Mouse (Mus musculus) kidney, adult 2 months (tissue): ENCODE data around the gene Sec23ip.

ENCODE experiments used
- CTCF ChIP-seq: fragments of 200-500 bp; conservative IDR thresholded peaks from 2 replicates; pipeline ENCODE4 v1.5.1; 2011; ENCODE audit warnings: low read depth, mild to moderate bottlenecking, control low read depth, low read length, moderate library complexity, mixed read lengths; ENCODE audit not compliant: insufficient read depth, insufficient read length
- POLR2A ChIP-seq: fragments of 200-500 bp; IDR thresholded peaks from one replicate; pipeline ENCODE4 v1.6.1; 2011; ENCODE audit warnings: low read depth, low read length, control low read depth

- no peak for TF ChIP-seq CTCF
- no peak for TF ChIP-seq POLR2A
These were observed 17.0 kb upstream of the Sec23ip start for GRCm38 (mm10) chr7:128727701-128728100.
